Mouse (Mus musculus): ENCODE measurements around the gene Arl16. TPM values are rescaled to one million over a fixed set of nuclear protein-coding genes. Genes with fewer than 3 reads are reported as not detected.
A peak's percentile ranks its signal among the peaks of the same experiment; 100 is the strongest.

Arl16 gene
- polyA plus RNA-seq, 1 experiment from 2014 or later, result 36.6 TPM

GRCm38 (mm10) chr11:120453306-120453705 lies 14.1 kb downstream of the Arl16 start, which contains the start of gene Pde6g:
TSS of gene Pde6g (minus strand) at chr11:120453500.
- no peak for DNase-seq (ENCODE audit: low spot score)

DNA sequence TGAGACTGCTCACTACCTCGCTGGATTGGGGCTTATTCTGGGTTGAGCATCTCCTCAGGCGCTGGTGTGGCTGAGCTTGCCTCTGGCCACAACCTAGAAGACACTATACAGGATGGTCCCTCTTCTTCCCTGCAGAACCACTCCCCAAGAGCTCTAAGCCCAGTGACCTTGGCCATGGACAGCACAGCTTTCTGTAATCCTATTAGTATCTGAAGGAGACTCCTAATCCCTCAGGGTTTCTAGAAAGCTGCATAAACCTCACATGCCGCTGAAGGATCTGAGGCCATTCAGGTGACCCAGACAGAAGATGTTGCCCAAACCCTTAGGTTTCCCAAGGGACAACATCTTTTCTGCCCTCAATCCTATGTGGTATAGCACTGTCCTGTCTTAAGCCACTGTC lies 15.2 kb downstream of the Arl16 start:
- DNase-seq (ENCODE audit: low spot score), result no peak

GRCm38 (mm10) chr11:120447179-120447578 lies 20.2 kb downstream of the Arl16 start:
- DNase-seq (ENCODE audit: low spot score), result no peak

DNA sequence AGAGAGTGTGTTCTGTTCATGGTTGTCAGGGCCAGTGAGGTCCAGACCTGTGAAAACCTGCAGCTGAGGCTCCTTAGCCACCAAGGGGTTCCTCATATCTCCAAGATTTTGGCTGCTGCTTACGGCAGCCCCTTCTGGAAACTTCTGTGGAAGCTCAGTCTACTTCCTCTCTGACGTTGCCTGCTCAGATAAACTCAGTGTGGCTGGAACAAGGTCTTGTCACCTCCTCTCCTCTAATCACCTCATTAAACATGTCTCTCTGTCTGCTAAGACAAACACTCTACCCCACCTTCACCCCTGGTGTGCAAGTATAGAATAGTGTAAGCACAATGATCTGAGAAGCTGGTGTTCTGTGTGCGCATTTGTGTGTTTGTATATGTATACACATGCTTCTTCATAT lies 21.9 kb downstream of the Arl16 start:
- DNase-seq (ENCODE audit: low spot score), result no peak

GRCm38 (mm10) chr11:120444106-120444505 lies 23.3 kb downstream of the Arl16 start:
- DNase-seq (ENCODE audit: low spot score), result no peak

- DNase-seq (ENCODE audit: low spot score), result no peak
Measured at GRCm38 (mm10) chr11:120442765-120443280, 24.6 kb downstream of the Arl16 start.

DNA sequence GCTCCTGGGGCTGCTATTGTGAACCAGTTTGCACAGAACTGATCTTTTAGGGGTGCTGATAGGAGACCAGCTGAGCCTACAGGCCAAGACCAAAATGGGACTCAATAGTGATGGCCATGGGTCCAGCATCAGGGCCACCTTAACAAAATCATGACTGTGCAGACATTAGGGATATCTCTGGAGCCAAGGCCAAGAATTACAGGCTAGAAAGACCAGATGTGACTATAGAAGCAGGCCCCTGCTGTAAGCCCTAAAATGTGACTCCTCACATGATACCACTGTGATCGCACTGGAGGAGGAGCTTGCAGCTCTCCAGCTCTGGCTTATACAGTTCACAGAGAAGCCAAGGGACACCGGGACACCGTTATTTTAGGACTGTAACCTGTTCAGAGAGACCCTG lies 25.1 kb downstream of the Arl16 start, which contains the start of gene Tspan10:
Gene Tspan10, plus strand, starts transcription at position 301 of the 400 bp plus-strand sequence.
- no peak for DNase-seq (ENCODE audit: low spot score)

GRCm38 (mm10) chr11:120437857-120438385 lies 29.5 kb downstream of the Arl16 start:
- DNase-seq (ENCODE audit: low spot score), result no peak

- peak; percentile 86 for DNase-seq (ENCODE audit: low spot score)
Measured at GRCm38 (mm10) chr11:120437152-120437856, 30.1 kb downstream of the Arl16 start, which contains the start of gene Nploc4. TSS of gene Nploc4 (minus strand) at chr11:120437708.

DNA sequence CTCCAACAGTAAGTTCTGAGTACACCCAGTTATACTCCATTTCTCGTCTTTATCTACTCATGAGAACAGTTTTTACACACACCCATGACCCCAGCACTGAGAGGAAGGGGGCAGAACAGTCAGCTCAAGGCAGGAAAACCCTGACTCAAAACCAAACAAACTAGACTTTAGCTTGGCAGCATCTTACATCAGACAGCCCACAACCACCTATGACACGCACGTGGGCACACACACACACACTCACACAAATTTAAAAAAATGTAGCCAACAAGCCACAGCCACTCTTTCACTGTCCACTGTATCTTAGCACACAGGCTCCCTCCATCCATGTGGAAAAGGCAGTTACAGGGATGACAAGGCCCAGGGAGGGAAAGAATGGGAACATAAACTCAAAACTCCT lies 40.7 kb downstream of the Arl16 start:
- DNase-seq (ENCODE audit: low spot score), result no peak

DNA sequence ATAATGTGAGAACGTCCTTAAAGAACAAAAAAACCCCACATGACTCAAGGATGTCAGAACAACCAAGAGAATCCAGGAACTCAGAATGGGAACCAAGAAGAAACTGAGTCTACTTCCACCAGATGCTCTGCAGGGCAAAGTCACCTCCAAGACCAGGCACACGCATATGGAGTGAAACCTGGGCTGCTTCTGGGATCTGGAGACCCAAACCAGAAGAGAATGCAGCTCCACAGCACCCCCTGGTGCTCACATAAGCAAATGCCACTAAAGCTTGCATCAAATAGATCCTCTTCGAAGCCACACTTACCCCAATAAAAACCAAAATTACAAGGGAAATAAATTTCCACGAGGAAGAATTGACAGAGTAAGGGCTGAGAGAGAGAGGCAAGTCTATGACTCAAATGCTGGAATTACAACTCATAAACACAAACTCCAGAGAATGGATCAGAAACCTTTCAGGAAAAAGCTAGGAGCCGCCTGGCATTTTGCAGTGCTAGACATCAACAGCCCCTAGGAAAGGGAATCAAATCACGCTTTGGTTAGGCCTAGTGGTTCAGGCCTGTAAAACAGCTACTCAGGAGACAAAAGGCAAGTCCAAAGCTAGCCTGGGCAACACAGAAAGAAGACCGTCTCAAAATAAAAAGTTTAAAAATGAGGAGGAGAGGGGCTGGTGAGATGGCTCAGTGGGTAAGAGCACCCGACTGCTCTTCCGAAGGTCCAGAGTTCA lies 43.7 kb downstream of the Arl16 start:
- peak; percentile 61 for DNase-seq (ENCODE audit: low spot score)

GRCm38 (mm10) chr11:120422651-120423568 lies 44.5 kb downstream of the Arl16 start:
- no peak for DNase-seq (ENCODE audit: low spot score)

- no peak for DNase-seq (ENCODE audit: low spot score)
Measured at GRCm38 (mm10) chr11:120418592-120418991, 48.8 kb downstream of the Arl16 start.

DNA sequence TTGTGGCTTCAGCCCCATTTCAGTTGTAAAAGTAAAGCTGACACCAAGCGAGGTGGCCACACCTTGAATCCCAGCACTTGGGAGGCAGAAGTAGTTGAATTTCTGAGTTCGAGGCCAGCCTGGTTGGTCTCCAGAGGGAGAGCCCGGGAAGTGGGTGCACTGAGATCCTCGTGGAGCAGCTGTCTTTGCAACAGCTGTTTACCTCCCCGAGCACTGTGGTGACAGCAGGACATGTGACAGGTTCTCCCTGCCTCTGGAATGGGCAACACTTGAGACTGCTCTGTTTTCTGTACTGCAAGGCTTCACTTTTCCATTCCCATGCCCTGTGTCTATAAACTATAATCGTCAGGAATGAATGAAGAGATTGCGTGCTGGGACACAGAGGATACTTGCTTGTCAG lies 49.6 kb downstream of the Arl16 start:
- no peak for DNase-seq (ENCODE audit: low spot score)

Other genes starting within 250 kb of the Arl16 start
- gene Bahcc1, start 234.7 kb downstream of the Arl16 start, polyA plus RNA-seq (2015; fragmentation: Nextera tagmentation; extraction: Ambion mirVana), result 3.3 and 4.6 TPM in 2 replicates
- gene Actg1, start 119.1 kb downstream of the Arl16 start, polyA plus RNA-seq (2015; fragmentation: Nextera tagmentation; extraction: Ambion mirVana), result 1,815 and 1,857 TPM in 2 replicates
- gene Fscn2, start 106.1 kb downstream of the Arl16 start, polyA plus RNA-seq (2015; fragmentation: Nextera tagmentation; extraction: Ambion mirVana), result 0.46 and 0.59 TPM in 2 replicates
- 12.8 and 15.9 TPM in 2 replicates for gene Faap100, start 88.8 kb downstream of the Arl16 start, polyA plus RNA-seq (2015; fragmentation: Nextera tagmentation; extraction: Ambion mirVana)
- gene Nploc4, start 29.9 kb downstream of the Arl16 start, polyA plus RNA-seq (2015; fragmentation: Nextera tagmentation; extraction: Ambion mirVana), result 24.8 and 29.3 TPM in 2 replicates
- 1.2 TPM in 2 replicates for gene Tspan10, start 25.0 kb downstream of the Arl16 start, polyA plus RNA-seq (2015; fragmentation: Nextera tagmentation; extraction: Ambion mirVana)
- 0.14 TPM in 1 of 2 replicates, not detected in the other for gene Pde6g, start 14.1 kb downstream of the Arl16 start, polyA plus RNA-seq (2015; fragmentation: Nextera tagmentation; extraction: Ambion mirVana)
- 15.5 and 18.5 TPM in 2 replicates for gene Oxld1, start 9.5 kb downstream of the Arl16 start, polyA plus RNA-seq (2015; fragmentation: Nextera tagmentation; extraction: Ambion mirVana)
- gene Ccdc137, start 9.5 kb downstream of the Arl16 start, polyA plus RNA-seq (2015; fragmentation: Nextera tagmentation; extraction: Ambion mirVana), result 30.0 and 33.3 TPM in 2 replicates
- 133 and 148 TPM in 2 replicates for gene Mrpl12, start 17.0 kb upstream of the Arl16 start, polyA plus RNA-seq (2015; fragmentation: Nextera tagmentation; extraction: Ambion mirVana)
- 28.6 and 29.4 TPM in 2 replicates for gene Slc25a10, start 24.2 kb upstream of the Arl16 start, polyA plus RNA-seq (2015; fragmentation: Nextera tagmentation; extraction: Ambion mirVana)
- 0.14 and 0.18 TPM in 2 replicates for gene Gcgr, start 63.1 kb upstream of the Arl16 start, polyA plus RNA-seq (2015; fragmentation: Nextera tagmentation; extraction: Ambion mirVana)
- gene Mcrip1, start 82.1 kb upstream of the Arl16 start, polyA plus RNA-seq (2015; fragmentation: Nextera tagmentation; extraction: Ambion mirVana), result 179 and 196 TPM in 2 replicates
- gene Ppp1r27, start 83.5 kb upstream of the Arl16 start, polyA plus RNA-seq (2015; fragmentation: Nextera tagmentation; extraction: Ambion mirVana), result 13.7 and 17.1 TPM in 2 replicates
- gene P4hb, start 105.6 kb upstream of the Arl16 start, polyA plus RNA-seq (2015; fragmentation: Nextera tagmentation; extraction: Ambion mirVana), result 254 and 290 TPM in 2 replicates
- 553 and 615 TPM in 2 replicates for gene Arhgdia, start 114.0 kb upstream of the Arl16 start, polyA plus RNA-seq (2015; fragmentation: Nextera tagmentation; extraction: Ambion mirVana)
- gene Alyref, start 130.8 kb upstream of the Arl16 start, polyA plus RNA-seq (2015; fragmentation: Nextera tagmentation; extraction: Ambion mirVana), result 571 and 587 TPM in 2 replicates
- 158 and 179 TPM in 2 replicates for gene Anapc11, start 130.8 kb upstream of the Arl16 start, polyA plus RNA-seq (2015; fragmentation: Nextera tagmentation; extraction: Ambion mirVana)
- 1.6 and 2.1 TPM in 2 replicates for gene Npb, start 140.9 kb upstream of the Arl16 start, polyA plus RNA-seq (2015; fragmentation: Nextera tagmentation; extraction: Ambion mirVana)
- 113 and 114 TPM in 2 replicates for gene Pcyt2, start 150.3 kb upstream of the Arl16 start, polyA plus RNA-seq (2015; fragmentation: Nextera tagmentation; extraction: Ambion mirVana)
- gene Sirt7, start 157.6 kb upstream of the Arl16 start, polyA plus RNA-seq (2015; fragmentation: Nextera tagmentation; extraction: Ambion mirVana), result 100 and 108 TPM in 2 replicates
- 16.5 and 18.7 TPM in 2 replicates for gene Mafg, start 166.0 kb upstream of the Arl16 start, polyA plus RNA-seq (2015; fragmentation: Nextera tagmentation; extraction: Ambion mirVana)
- 1.7 and 2.9 TPM in 2 replicates for gene Pycr1, start 176.2 kb upstream of the Arl16 start, polyA plus RNA-seq (2015; fragmentation: Nextera tagmentation; extraction: Ambion mirVana)
- 0.56 and 0.86 TPM in 2 replicates for gene Myadml2, start 180.6 kb upstream of the Arl16 start, polyA plus RNA-seq (2015; fragmentation: Nextera tagmentation; extraction: Ambion mirVana)
- 0.18 TPM in 1 of 2 replicates, not detected in the other for gene Notum, start 193.6 kb upstream of the Arl16 start, polyA plus RNA-seq (2015; fragmentation: Nextera tagmentation; extraction: Ambion mirVana)
- 116 and 120 TPM in 2 replicates for gene Aspscr1, start 205.4 kb upstream of the Arl16 start, polyA plus RNA-seq (2015; fragmentation: Nextera tagmentation; extraction: Ambion mirVana)
- gene Cenpx, start 246.1 kb upstream of the Arl16 start, polyA plus RNA-seq (2015; fragmentation: Nextera tagmentation; extraction: Ambion mirVana), result 191 and 212 TPM in 2 replicates
- gene Lrrc45, start 246.3 kb upstream of the Arl16 start, polyA plus RNA-seq (2015; fragmentation: Nextera tagmentation; extraction: Ambion mirVana), result 32.6 and 33.5 TPM in 2 replicates